Mouse (Mus musculus) natural killer cell, adult 2 months (primary cell): ENCODE measurements around the gene Hsd17b14.

ENCODE experiments used
- DNase-seq, 2 experiments: peaks; one replicate each; pipeline ENCODE4 v3.0.0; 2022; ENCODE audit warnings: low spot score in 2 of 2

The Hsd17b14 gene

GRCm38 (mm10) chr7:45529461-45529860 is 25.2 kb upstream of the Hsd17b14 start:
- DNase-seq: no peak

- no peak for DNase-seq
Observed at GRCm38 (mm10) chr7:45530643-45531042, 24.1 kb upstream of the Hsd17b14 start.

- DNase-seq: no peak
Observed at GRCm38 (mm10) chr7:45535676-45536075, 19.0 kb upstream of the Hsd17b14 start.

GRCm38 (mm10) chr7:45537602-45538001 is 17.1 kb upstream of the Hsd17b14 start:
- DNase-seq: no peak

GRCm38 (mm10) chr7:45538163-45539041 is 16.3 kb upstream of the Hsd17b14 start:
- no peak for DNase-seq

- no peak for DNase-seq
Observed at GRCm38 (mm10) chr7:45539095-45539494, 15.6 kb upstream of the Hsd17b14 start.

- no peak for DNase-seq
Observed at GRCm38 (mm10) chr7:45540213-45540612, 14.5 kb upstream of the Hsd17b14 start.

- no peak for DNase-seq
Observed at GRCm38 (mm10) chr7:45544525-45544924, 10.2 kb upstream of the Hsd17b14 start.

GRCm38 (mm10) chr7:45549641-45550436 is 4.9 kb upstream of the Hsd17b14 start:
- no peak for DNase-seq

GRCm38 (mm10) chr7:45550821-45551511 is 3.7 kb upstream of the Hsd17b14 start:
- DNase-seq: no peak

GRCm38 (mm10) chr7:45551512-45551883 is 3.2 kb upstream of the Hsd17b14 start:
- no peak for DNase-seq

- DNase-seq: no peak
Observed at GRCm38 (mm10) chr7:45553519-45553918, 1.2 kb upstream of the Hsd17b14 start.

GRCm38 (mm10) chr7:45553990-45554389 is 703 bp upstream of the Hsd17b14 start:
- DNase-seq: no peak

GRCm38 (mm10) chr7:45555787-45556186 is 1.1 kb downstream of the Hsd17b14 start:
- DNase-seq: peak; percentile 66 to 79

- DNase-seq: no peak
Observed at GRCm38 (mm10) chr7:45558907-45559306, 4.2 kb downstream of the Hsd17b14 start.

GRCm38 (mm10) chr7:45560241-45560640 is 5.5 kb downstream of the Hsd17b14 start:
- no peak for DNase-seq

GRCm38 (mm10) chr7:45560843-45561623 is 6.3 kb downstream of the Hsd17b14 start:
- peak; percentile 61 to 79 for DNase-seq

- DNase-seq: no peak
Observed at GRCm38 (mm10) chr7:45561624-45562520, 7.2 kb downstream of the Hsd17b14 start.

- DNase-seq: no peak
Observed at GRCm38 (mm10) chr7:45564811-45565210, 10.1 kb downstream of the Hsd17b14 start.

GRCm38 (mm10) chr7:45565446-45565845 is 10.8 kb downstream of the Hsd17b14 start:
- no peak for DNase-seq
